Mouse (Mus musculus): ENCODE data around the gene Rpl10-ps3. TPM values are rescaled to one million over a fixed set of nuclear protein-coding genes. Genes with fewer than 3 reads are reported as not detected.

Gene Rpl10-ps3
- polyA plus RNA-seq (2015; fragmentation: Nextera tagmentation; extraction: Ambion mirVana), result 250 and 272 TPM in 2 replicates

DNA sequence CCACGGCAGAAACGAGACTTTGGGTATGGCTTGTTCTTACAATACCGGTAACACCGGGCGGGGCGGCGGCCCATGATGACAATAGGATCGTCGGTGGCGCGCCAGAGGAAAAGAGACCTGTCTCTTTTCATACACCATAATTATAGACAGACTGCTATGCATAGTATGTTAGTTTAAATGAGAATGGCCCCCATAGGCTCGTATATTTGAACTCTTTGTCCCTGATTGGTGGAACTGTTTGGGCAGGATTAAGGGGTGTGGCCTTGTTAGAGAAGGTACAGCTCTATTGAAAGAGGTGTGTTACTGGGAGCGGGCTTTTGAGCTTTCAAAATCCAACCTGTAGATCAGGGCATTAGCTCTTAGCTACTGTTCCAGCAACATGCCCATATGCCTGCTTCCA, at the start of gene Rpl10-ps3:
Gene Rpl10-ps3, minus strand, starts transcription at position 101 of the 400 bp plus-strand sequence.
- Histone ChIP-seq H3K4me3 (replicated peaks) (no peak within 1 kb of the TSS), H3K9ac (no peak within 1 kb of the TSS), H3K4me2 (no peak within 1 kb of the TSS), H3K4me1 (replicated peaks) (no peaks in the 10 kb centered on the region), H3K36me3 (replicated peaks) (no peaks in the 10 kb centered on the region), H3K27me3 (no peaks in the 10 kb centered on the region), H3K9me3 (replicated peaks) (no peaks in the 10 kb centered on the region), H3K27ac (replicated peaks) (no peak within 1 kb of the TSS)
- 78% methylated on average over 11 of the region's 13 CpGs for WGBS (ENCODE audit: insufficient replicate concordance)
- ATAC-seq (ENCODE audit: insufficient read depth), result no peak

DNA sequence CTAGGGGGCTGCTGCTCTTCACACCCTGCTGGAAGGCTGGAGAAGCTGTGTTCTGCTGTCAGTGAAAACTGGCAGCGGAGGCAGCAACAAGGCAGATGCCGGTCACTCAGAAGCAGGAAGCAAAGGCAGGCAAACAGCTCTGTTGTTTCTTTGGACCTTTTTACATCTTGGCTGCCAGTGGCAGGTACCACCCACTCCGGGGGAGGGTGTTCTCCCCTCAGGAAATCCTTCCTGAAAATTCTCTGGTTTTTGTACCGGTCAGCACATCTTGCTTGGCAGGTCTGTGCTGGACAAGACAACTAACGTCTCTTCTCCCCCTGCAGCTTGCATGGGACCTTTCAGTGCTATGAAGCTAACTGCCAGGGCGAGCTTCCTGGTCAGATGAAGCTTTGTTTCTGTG, 30.8 kb upstream of the Rpl10-ps3 start:
- 43% methylated on average over 6 of the region's 6 CpGs for WGBS (ENCODE audit: insufficient replicate concordance)
- Histone ChIP-seq H3K9ac (no peak overlapping the region), H3K4me1 (replicated peaks) (no peaks in the 10 kb centered on the region), H3K9me3 (replicated peaks) (no peaks in the 10 kb centered on the region), H3K27me3 (no peaks in the 10 kb centered on the region), H3K4me2 (no peak overlapping the region), H3K27ac (replicated peaks) (no peak overlapping the region), H3K4me3 (replicated peaks) (no peak overlapping the region), H3K36me3 (replicated peaks) (no peaks in the 10 kb centered on the region)
- ATAC-seq (ENCODE audit: insufficient read depth), result no peak

DNA sequence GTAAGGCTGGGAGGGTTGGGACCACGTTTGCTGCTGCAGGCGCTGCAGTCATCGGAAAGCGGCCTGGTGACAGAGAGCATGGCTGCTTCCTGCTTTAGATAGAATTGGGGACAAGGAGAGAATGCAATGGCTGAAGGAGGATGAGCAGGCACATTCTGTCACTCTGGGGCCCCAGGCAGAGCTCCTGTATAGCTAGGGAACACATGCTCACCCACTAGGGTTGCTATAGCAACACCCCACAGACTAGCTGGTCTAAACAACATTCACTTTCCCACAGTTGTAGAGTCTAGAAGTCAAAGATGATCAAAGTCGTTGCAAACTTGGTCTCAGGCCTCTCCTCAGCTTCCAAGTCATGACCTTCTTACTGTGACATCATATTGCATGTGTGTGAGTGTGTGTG, 29.9 kb upstream of the Rpl10-ps3 start:
- no peak overlapping the region for H3K4me2 ChIP-seq
- no peak overlapping the region for H3K4me3 ChIP-seq (replicated peaks)
- no peak for ATAC-seq (ENCODE audit: insufficient read depth)
- H3K9me3 ChIP-seq (replicated peaks), result no peaks in the 10 kb centered on the region
- no peaks in the 10 kb centered on the region for H3K36me3 ChIP-seq (replicated peaks)
- no peak overlapping the region for H3K27ac ChIP-seq (replicated peaks)
- 65% methylated on average over 5 of the region's 5 CpGs for WGBS (ENCODE audit: insufficient replicate concordance)
- H3K4me1 ChIP-seq (replicated peaks), result no peaks in the 10 kb centered on the region
- H3K9ac ChIP-seq, result no peak overlapping the region
- no peaks in the 10 kb centered on the region for H3K27me3 ChIP-seq

DNA sequence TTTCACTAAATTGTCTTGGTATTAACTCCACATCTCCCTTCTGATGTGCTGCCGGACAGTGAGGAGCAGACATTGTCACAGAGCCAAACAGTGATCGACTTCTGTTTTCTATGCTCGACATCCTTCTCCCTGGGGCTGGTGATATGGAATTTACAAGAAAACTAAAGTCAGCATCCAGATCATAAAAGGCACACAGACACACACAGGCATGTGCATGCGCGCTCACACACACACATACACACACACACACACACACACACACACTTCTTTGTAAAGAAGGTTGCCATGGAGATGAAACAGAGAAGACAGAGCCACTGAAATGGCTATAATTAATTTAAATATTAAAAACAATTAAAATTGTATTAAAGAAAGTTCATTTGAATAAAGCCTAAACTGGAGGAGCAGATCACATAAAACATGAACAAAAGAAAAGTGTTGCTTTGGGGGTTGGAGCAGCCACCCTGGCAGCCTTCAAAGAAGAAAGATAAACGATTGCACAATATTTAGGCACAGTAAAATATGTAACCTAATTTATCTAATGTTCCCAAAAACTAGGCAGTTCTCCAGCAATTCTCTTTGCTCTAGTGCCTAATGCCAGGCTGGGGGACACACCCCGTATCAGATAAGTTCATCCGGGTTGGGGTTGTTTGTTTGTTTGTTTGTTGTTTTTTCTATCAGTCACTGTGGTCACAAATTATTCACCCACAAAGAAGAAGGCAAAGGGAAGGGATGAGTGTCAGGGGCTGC, 24.0 kb upstream of the Rpl10-ps3 start:
- H3K9ac ChIP-seq, result no peak overlapping the region
- no peak for ATAC-seq (ENCODE audit: insufficient read depth)
- H3K27me3 ChIP-seq, result no peaks in the 10 kb centered on the region
- 64% methylated on average over 8 of the region's 8 CpGs for whole genome bisulfite sequencing (ENCODE audit: insufficient replicate concordance)
- no peaks in the 10 kb centered on the region for H3K4me1 ChIP-seq (replicated peaks)
- H3K36me3 ChIP-seq (replicated peaks), result no peaks in the 10 kb centered on the region
- no peaks in the 10 kb centered on the region for H3K9me3 ChIP-seq (replicated peaks)
- no peak overlapping the region for H3K27ac ChIP-seq (replicated peaks)
- no peak overlapping the region for H3K4me2 ChIP-seq
- no peak overlapping the region for H3K4me3 ChIP-seq (replicated peaks)

DNA sequence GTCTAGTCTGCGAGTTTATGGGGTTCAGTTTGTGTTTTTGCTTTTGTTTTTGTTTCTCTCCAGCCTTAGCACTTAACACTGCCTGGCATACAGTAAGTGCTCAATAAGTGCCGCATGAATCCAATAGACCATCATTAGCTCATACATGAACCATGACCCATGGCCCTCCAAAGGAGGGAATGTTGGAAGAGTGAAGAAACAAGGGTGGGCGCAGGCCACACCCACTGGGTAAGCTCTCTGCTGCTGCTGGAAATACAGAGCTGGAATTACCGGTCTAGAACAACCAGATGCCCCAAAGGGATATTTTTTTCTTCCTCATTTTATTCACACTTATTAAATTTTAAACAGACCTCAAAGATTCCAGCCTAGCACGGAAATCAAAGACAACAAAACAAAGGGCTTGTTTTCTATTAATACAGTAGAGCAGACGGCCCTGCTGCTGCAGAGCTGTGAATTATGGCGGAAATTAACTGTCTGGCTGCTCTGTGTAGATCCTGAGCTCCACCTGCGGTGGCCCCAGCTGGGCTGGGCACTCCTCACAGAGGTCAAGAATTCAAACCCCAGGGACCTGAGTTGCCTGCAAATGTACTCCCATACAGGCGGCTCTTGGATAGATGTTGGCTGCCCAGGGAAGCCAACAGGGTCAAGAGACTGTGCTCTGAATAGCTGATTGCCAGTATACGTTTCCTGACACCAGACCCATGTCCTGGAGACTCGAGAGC, 20.5 kb upstream of the Rpl10-ps3 start:
- H3K27me3 ChIP-seq, result no peaks in the 10 kb centered on the region
- H3K36me3 ChIP-seq (replicated peaks), result no peaks in the 10 kb centered on the region
- H3K27ac ChIP-seq (replicated peaks), result no peak overlapping the region
- no peak overlapping the region for H3K9ac ChIP-seq
- 57% methylated on average over 11 of the region's 11 CpGs for WGBS (ENCODE audit: insufficient replicate concordance)
- ATAC-seq (ENCODE audit: insufficient read depth), result no peak
- H3K4me3 ChIP-seq (replicated peaks), result no peak overlapping the region
- H3K4me2 ChIP-seq, result no peak overlapping the region
- H3K4me1 ChIP-seq (replicated peaks), result no peaks in the 10 kb centered on the region
- no peaks in the 10 kb centered on the region for H3K9me3 ChIP-seq (replicated peaks)

DNA sequence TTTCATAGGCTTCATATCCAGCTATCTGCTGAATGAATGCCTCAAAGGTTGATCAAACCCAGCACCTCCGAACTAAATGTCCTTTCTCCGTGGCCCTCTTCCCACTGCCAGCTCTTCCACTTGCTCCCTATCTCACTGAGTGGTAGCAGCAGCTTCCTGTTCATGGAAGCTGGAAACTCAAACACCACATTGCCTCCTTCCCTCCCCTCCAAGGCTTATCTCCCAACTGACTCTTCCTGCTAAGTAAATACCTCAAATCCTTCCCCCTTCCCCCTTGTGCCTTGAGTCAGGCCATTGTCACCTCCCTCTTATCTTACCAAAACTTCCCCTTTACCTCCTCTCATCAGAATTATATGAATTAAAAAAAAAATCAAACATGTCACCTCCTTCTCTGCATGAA, 19.2 kb upstream of the Rpl10-ps3 start:
- no peak overlapping the region for H3K27ac ChIP-seq (replicated peaks)
- ATAC-seq (ENCODE audit: insufficient read depth), result no peak
- no peaks in the 10 kb centered on the region for H3K9me3 ChIP-seq (replicated peaks)
- H3K4me1 ChIP-seq (replicated peaks), result no peaks in the 10 kb centered on the region
- no peak overlapping the region for H3K4me3 ChIP-seq (replicated peaks)
- no peaks in the 10 kb centered on the region for H3K36me3 ChIP-seq (replicated peaks)
- H3K9ac ChIP-seq, result no peak overlapping the region
- WGBS (ENCODE audit: insufficient replicate concordance), result 18% methylated on average over 2 of the region's 2 CpGs
- H3K4me2 ChIP-seq, result no peak overlapping the region
- no peaks in the 10 kb centered on the region for H3K27me3 ChIP-seq

DNA sequence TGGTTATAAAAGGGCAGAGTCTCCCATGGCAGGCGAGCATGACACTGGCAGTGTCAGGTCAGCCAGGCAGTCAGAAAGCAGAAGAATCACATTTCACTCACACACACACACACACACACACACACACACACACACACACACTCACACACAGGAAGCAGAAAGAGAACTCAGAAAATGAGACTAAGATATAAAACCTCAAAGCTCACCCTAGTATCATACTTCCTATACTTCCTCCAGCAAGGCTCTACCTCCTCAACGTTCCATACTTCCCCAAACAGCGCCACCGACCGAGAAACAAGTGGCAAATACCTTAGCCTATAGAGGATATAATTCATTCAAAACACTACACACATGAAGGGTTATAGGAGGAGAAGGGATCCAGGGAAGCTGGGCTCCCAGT, 18.5 kb upstream of the Rpl10-ps3 start:
- Histone ChIP-seq H3K27ac (replicated peaks) (no peak overlapping the region), H3K36me3 (replicated peaks) (no peaks in the 10 kb centered on the region), H3K9me3 (replicated peaks) (no peaks in the 10 kb centered on the region), H3K4me2 (no peak overlapping the region), H3K4me1 (replicated peaks) (no peaks in the 10 kb centered on the region), H3K27me3 (no peaks in the 10 kb centered on the region), H3K9ac (no peak overlapping the region), H3K4me3 (replicated peaks) (no peak overlapping the region)
- ATAC-seq (ENCODE audit: insufficient read depth), result no peak
- WGBS (ENCODE audit: insufficient replicate concordance), result 14% methylated on average over 5 of the region's 5 CpGs

DNA sequence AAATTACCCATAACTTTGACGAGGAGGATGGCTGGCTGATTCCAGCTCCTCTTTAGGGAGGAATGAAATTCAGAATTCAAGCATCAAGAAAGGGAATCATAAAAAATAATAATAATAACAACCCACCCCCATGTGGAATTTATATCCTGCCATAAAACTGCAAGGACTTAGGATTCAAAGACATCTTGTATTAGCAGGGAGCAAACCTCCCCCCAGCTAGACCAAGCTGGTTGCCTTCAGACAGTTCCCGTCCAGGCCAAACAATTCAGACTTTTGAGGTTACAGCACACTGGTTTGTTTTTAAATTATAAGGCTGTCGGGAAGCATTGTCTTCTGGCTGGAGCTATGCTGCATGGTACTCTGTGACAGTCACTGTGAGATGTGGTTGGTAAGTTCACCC, 17.8 kb upstream of the Rpl10-ps3 start:
- Histone ChIP-seq H3K4me3 (replicated peaks) (no peak overlapping the region), H3K9ac (no peak overlapping the region), H3K27ac (replicated peaks) (no peak overlapping the region), H3K4me2 (no peak overlapping the region), H3K27me3 (no peaks in the 10 kb centered on the region), H3K9me3 (replicated peaks) (no peaks in the 10 kb centered on the region), H3K4me1 (replicated peaks) (no peaks in the 10 kb centered on the region), H3K36me3 (replicated peaks) (no peaks in the 10 kb centered on the region)
- WGBS (ENCODE audit: insufficient replicate concordance), result 33% methylated on average over 3 of the region's 3 CpGs
- no peak for ATAC-seq (ENCODE audit: insufficient read depth)

DNA sequence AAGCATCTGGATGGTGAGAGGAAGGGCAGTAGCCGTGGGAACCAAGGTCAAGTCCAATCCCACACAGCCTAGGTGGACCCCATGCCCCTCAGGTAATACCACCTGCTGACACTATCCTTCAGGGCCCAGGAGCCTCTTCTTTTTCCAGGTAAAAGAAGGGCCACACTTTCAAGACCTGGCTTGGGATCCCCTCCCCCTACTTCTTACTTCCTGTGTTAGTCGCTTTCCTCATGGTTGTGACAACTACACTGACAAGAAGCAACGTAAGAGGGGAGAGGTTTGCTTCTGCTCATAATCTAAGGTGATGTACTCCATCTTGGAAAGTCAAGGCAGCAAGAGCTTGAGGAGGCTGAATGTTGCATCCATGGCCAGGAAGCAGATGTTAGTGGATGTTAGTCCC, 15.6 kb upstream of the Rpl10-ps3 start:
- no peak overlapping the region for H3K9ac ChIP-seq
- H3K4me2 ChIP-seq, result no peak overlapping the region
- ATAC-seq (ENCODE audit: insufficient read depth), result no peak
- no peaks in the 10 kb centered on the region for H3K4me1 ChIP-seq (replicated peaks)
- no peaks in the 10 kb centered on the region for H3K27me3 ChIP-seq
- H3K9me3 ChIP-seq (replicated peaks), result no peaks in the 10 kb centered on the region
- 34% methylated on average over 3 of the region's 3 CpGs for WGBS (ENCODE audit: insufficient replicate concordance)
- no peak overlapping the region for H3K4me3 ChIP-seq (replicated peaks)
- no peak overlapping the region for H3K27ac ChIP-seq (replicated peaks)
- H3K36me3 ChIP-seq (replicated peaks), result no peaks in the 10 kb centered on the region

DNA sequence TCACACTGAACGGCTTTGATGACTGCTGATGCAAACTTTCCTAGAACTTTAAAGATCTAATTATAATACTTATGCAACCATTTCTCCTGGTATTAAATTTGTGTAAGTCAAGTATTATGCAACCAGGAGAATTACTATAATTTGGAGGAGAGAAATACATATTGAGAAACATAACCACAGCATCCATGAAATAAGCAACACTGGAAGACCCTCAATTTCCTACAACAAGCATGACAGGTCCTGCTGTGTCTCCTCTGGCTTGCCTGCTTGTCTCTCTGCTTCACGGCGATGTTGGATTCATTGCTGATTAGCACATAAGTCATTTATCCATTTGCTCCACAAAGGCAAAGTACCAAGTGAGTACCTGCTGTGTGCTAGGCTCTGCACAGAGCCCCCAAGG, 12.6 kb upstream of the Rpl10-ps3 start:
- H3K4me3 ChIP-seq (replicated peaks), result no peak overlapping the region
- H3K9ac ChIP-seq, result no peak overlapping the region
- H3K27ac ChIP-seq (replicated peaks), result no peak overlapping the region
- no peaks in the 10 kb centered on the region for H3K36me3 ChIP-seq (replicated peaks)
- H3K4me1 ChIP-seq (replicated peaks), result no peaks in the 10 kb centered on the region
- no peak for ATAC-seq (ENCODE audit: insufficient read depth)
- H3K27me3 ChIP-seq, result no peaks in the 10 kb centered on the region
- WGBS (ENCODE audit: insufficient replicate concordance), result 56% methylated on average over 3 of the region's 3 CpGs
- no peaks in the 10 kb centered on the region for H3K9me3 ChIP-seq (replicated peaks)
- no peak overlapping the region for H3K4me2 ChIP-seq

DNA sequence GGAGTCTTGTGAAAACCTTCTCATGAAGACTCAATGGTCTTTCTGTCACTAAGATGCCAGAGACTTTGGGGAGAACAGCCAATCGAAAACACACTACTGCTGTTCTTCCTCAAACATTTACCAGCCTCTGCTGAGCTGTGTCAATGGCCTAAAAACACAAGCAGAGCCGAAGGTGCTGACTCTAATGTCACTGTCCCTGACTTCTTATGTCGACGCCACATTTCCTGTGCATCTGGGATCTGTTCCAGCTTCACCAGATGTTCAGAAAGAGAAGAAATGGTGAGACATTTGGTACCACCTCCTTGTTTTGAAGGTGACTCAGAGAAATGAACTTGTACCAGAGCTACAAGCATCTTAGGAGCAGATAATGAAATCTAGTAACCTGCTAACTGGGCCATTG, 7.0 kb upstream of the Rpl10-ps3 start:
- WGBS (ENCODE audit: insufficient replicate concordance), result 40% methylated on average over 4 of the region's 4 CpGs
- no peaks in the 10 kb centered on the region for H3K36me3 ChIP-seq (replicated peaks)
- no peaks in the 10 kb centered on the region for H3K4me1 ChIP-seq (replicated peaks)
- no peak overlapping the region for H3K4me2 ChIP-seq
- H3K9me3 ChIP-seq (replicated peaks), result no peaks in the 10 kb centered on the region
- H3K9ac ChIP-seq, result no peak overlapping the region
- no peak overlapping the region for H3K27ac ChIP-seq (replicated peaks)
- ATAC-seq (ENCODE audit: insufficient read depth), result no peak
- H3K27me3 ChIP-seq, result no peaks in the 10 kb centered on the region
- no peak overlapping the region for H3K4me3 ChIP-seq (replicated peaks)

Measured in liver, embryonic 15.5 days (tissue).